Mouse (Mus musculus): ENCODE results near the gene Mgea5. TPM values are rescaled to one million over a fixed set of nuclear protein-coding genes. Genes with fewer than 3 reads are reported as not detected.

Gene Mgea5
- polyA plus RNA-seq, 1 experiment = 181 TPM

- Histone ChIP-seq H3K27me3 (ENCODE audit: control insufficient read depth, insufficient read depth, low read length, poor library complexity, severe bottlenecking) (peaks cover 32% of the 10 kb centered on the region), H3K27ac (ENCODE audit: insufficient read depth, low read length) (no peak overlapping the region), H3K9me3 (replicated peaks; ENCODE audit: control insufficient read depth, insufficient read depth, low read length, poor library complexity, severe bottlenecking) (no peaks in the 10 kb centered on the region), H3K4me1 (ENCODE audit: control insufficient read depth, insufficient read depth, low read length) (no peaks in the 10 kb centered on the region), H3K9ac (ENCODE audit: low read depth, poor library complexity, severe bottlenecking) (no peak overlapping the region), H3K36me3 (ENCODE audit: control insufficient read depth, insufficient read depth, low read length, poor library complexity, severe bottlenecking) (no peaks in the 10 kb centered on the region), H3K4me3 (ENCODE audit: low read depth, low read length) (no peak overlapping the region)
- TF ChIP-seq EP300 (IDR thresholded peaks at IDR 0.05; ENCODE audit: insufficient read depth, low read depth, low read length) (no peak), CTCF (IDR thresholded peaks at IDR 0.05; ENCODE audit: low read depth, low read length) (no peak), POLR2A (IDR thresholded peaks at IDR 0.05; ENCODE audit: insufficient read depth, low read length) (no peak)
Observed at GRCm38 (mm10) chr19:45738521-45738920, 45.1 kb downstream of the Mgea5 start.

GRCm38 (mm10) chr19:45737846-45738484 is 45.7 kb downstream of the Mgea5 start:
- Histone ChIP-seq H3K9me3 (replicated peaks; ENCODE audit: control insufficient read depth, insufficient read depth, low read length, poor library complexity, severe bottlenecking) (no peaks in the 10 kb centered on the region), H3K4me3 (ENCODE audit: low read depth, low read length) (no peak overlapping the region), H3K4me1 (ENCODE audit: control insufficient read depth, insufficient read depth, low read length) (no peaks in the 10 kb centered on the region), H3K27me3 (ENCODE audit: control insufficient read depth, insufficient read depth, low read length, poor library complexity, severe bottlenecking) (peaks cover 32% of the 10 kb centered on the region), H3K36me3 (ENCODE audit: control insufficient read depth, insufficient read depth, low read length, poor library complexity, severe bottlenecking) (no peaks in the 10 kb centered on the region), H3K27ac (ENCODE audit: insufficient read depth, low read length) (no peak overlapping the region), H3K9ac (ENCODE audit: low read depth, poor library complexity, severe bottlenecking) (no peak overlapping the region)
- TF ChIP-seq POLR2A (IDR thresholded peaks at IDR 0.05; ENCODE audit: insufficient read depth, low read length) (no peak), CTCF (IDR thresholded peaks at IDR 0.05; ENCODE audit: low read depth, low read length) (no peak), EP300 (IDR thresholded peaks at IDR 0.05; ENCODE audit: insufficient read depth, low read depth, low read length) (no peak)

- no peaks in the 10 kb centered on the region for H3K36me3 ChIP-seq (ENCODE audit: control insufficient read depth, insufficient read depth, low read length, poor library complexity, severe bottlenecking)
- H3K9ac ChIP-seq (ENCODE audit: low read depth, poor library complexity, severe bottlenecking) = peak overlapping the region; percentile 49
- no peaks in the 10 kb centered on the region for H3K9me3 ChIP-seq (replicated peaks; ENCODE audit: control insufficient read depth, insufficient read depth, low read length, poor library complexity, severe bottlenecking)
- peak overlapping the region; percentile 53 for H3K4me3 ChIP-seq (ENCODE audit: low read depth, low read length)
- TF ChIP-seq EP300 (IDR thresholded peaks at IDR 0.05; ENCODE audit: insufficient read depth, low read depth, low read length) = no peak
- TF ChIP-seq POLR2A (IDR thresholded peaks at IDR 0.05; ENCODE audit: insufficient read depth, low read length) = no peak
- TF ChIP-seq CTCF (IDR thresholded peaks at IDR 0.05; ENCODE audit: low read depth, low read length) = no peak
- peaks cover 27% of the 10 kb centered on the region for H3K27me3 ChIP-seq (ENCODE audit: control insufficient read depth, insufficient read depth, low read length, poor library complexity, severe bottlenecking)
- H3K27ac ChIP-seq (ENCODE audit: insufficient read depth, low read length) = no peak overlapping the region
- H3K4me1 ChIP-seq (ENCODE audit: control insufficient read depth, insufficient read depth, low read length) = no peaks in the 10 kb centered on the region
Observed at GRCm38 (mm10) chr19:45737208-45737845, 46.3 kb downstream of the Mgea5 start.

GRCm38 (mm10) chr19:45736855-45737207 is 46.8 kb downstream of the Mgea5 start:
- H3K4me1 ChIP-seq (ENCODE audit: control insufficient read depth, insufficient read depth, low read length) = no peaks in the 10 kb centered on the region

GRCm38 (mm10) chr19:45736241-45736640 is 47.4 kb downstream of the Mgea5 start:
- H3K9me3 ChIP-seq (replicated peaks; ENCODE audit: control insufficient read depth, insufficient read depth, low read length, poor library complexity, severe bottlenecking) = no peaks in the 10 kb centered on the region
- H3K36me3 ChIP-seq (ENCODE audit: control insufficient read depth, insufficient read depth, low read length, poor library complexity, severe bottlenecking) = no peaks in the 10 kb centered on the region
- no peaks in the 10 kb centered on the region for H3K4me1 ChIP-seq (ENCODE audit: control insufficient read depth, insufficient read depth, low read length)
- no peak overlapping the region for H3K9ac ChIP-seq (ENCODE audit: low read depth, poor library complexity, severe bottlenecking)
- no peak overlapping the region for H3K27ac ChIP-seq (ENCODE audit: insufficient read depth, low read length)
- no peak overlapping the region for H3K4me3 ChIP-seq (ENCODE audit: low read depth, low read length)
- no peak for TF ChIP-seq POLR2A (IDR thresholded peaks at IDR 0.05; ENCODE audit: insufficient read depth, low read length)
- TF ChIP-seq EP300 (IDR thresholded peaks at IDR 0.05; ENCODE audit: insufficient read depth, low read depth, low read length) = no peak
- TF ChIP-seq CTCF (IDR thresholded peaks at IDR 0.05; ENCODE audit: low read depth, low read length) = no peak
- H3K27me3 ChIP-seq (ENCODE audit: control insufficient read depth, insufficient read depth, low read length, poor library complexity, severe bottlenecking) = peaks cover 17% of the 10 kb centered on the region

More at GRCm38 (mm10) chr19:45736855-45737207, 46.8 kb downstream of the Mgea5 start:
- Histone ChIP-seq H3K27ac (ENCODE audit: insufficient read depth, low read length) (no peak overlapping the region), H3K27me3 (ENCODE audit: control insufficient read depth, insufficient read depth, low read length, poor library complexity, severe bottlenecking) (peaks cover 22% of the 10 kb centered on the region), H3K4me3 (ENCODE audit: low read depth, low read length) (peak overlapping the region; percentile 53), H3K36me3 (ENCODE audit: control insufficient read depth, insufficient read depth, low read length, poor library complexity, severe bottlenecking) (no peaks in the 10 kb centered on the region), H3K9me3 (replicated peaks; ENCODE audit: control insufficient read depth, insufficient read depth, low read length, poor library complexity, severe bottlenecking) (no peaks in the 10 kb centered on the region), H3K9ac (ENCODE audit: low read depth, poor library complexity, severe bottlenecking) (peak overlapping the region; percentile 49)
- TF ChIP-seq CTCF (IDR thresholded peaks at IDR 0.05; ENCODE audit: low read depth, low read length) (no peak), EP300 (IDR thresholded peaks at IDR 0.05; ENCODE audit: insufficient read depth, low read depth, low read length) (no peak), POLR2A (IDR thresholded peaks at IDR 0.05; ENCODE audit: insufficient read depth, low read length) (no peak)

- TF ChIP-seq EP300 (IDR thresholded peaks at IDR 0.05; ENCODE audit: insufficient read depth, low read depth, low read length) = no peak
- Histone ChIP-seq H3K9ac (ENCODE audit: low read depth, poor library complexity, severe bottlenecking) (no peak overlapping the region), H3K36me3 (ENCODE audit: control insufficient read depth, insufficient read depth, low read length, poor library complexity, severe bottlenecking) (no peaks in the 10 kb centered on the region), H3K27me3 (ENCODE audit: control insufficient read depth, insufficient read depth, low read length, poor library complexity, severe bottlenecking) (peaks cover 8% of the 10 kb centered on the region), H3K9me3 (replicated peaks; ENCODE audit: control insufficient read depth, insufficient read depth, low read length, poor library complexity, severe bottlenecking) (no peaks in the 10 kb centered on the region), H3K27ac (ENCODE audit: insufficient read depth, low read length) (no peak overlapping the region), H3K4me1 (ENCODE audit: control insufficient read depth, insufficient read depth, low read length) (no peaks in the 10 kb centered on the region), H3K4me3 (ENCODE audit: low read depth, low read length) (no peak overlapping the region)
Observed at GRCm38 (mm10) chr19:45734762-45735161, 48.9 kb downstream of the Mgea5 start.
